Mouse (Mus musculus): ENCODE measurements around the gene Gm884.

DNA sequence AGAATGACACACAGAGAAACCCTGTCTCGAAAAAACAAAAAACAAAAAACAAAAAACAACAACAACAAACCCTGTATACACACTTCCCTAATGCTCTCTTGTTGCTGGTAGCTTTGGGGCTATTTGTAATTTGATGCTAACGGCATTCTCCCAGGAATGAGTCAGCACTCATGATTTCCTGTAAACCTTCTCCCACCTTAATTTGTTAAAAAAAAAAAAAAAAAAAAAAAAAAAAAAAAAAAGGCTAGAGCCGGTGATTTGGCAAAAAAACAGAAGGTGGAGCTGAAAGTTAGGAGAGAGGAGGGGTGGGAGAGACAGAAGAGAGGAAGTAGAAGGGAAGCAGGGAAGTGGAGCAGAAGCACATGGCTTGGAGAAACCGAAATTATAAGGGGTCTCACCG, 14.3 kb downstream of the Gm884 start:
- no peak for TF ChIP-seq CTCF (conservative IDR thresholded peaks at IDR 0.05; ENCODE audit: insufficient read depth, insufficient read length, low read depth, low read length)
- no peak for TF ChIP-seq POLR2A (IDR thresholded peaks at IDR 0.05; ENCODE audit: low read depth, low read length)
